Mouse (Mus musculus) midbrain, embryonic 10.5 days (tissue): ENCODE results near the gene Iscu. TPM values are rescaled to one million over a fixed set of nuclear protein-coding genes. Genes with fewer than 3 reads are reported as not detected.
"Not testable (repeated sequence)": the region's sequence is repeated elsewhere in the genome, so short reads cannot be mapped to it uniquely, and the experiment has no call there.

Experiments used
- DNase-seq: peaks from one replicate; pipeline ENCODE4 v3.0.0-alpha.2; 2017; ENCODE audit warnings: low spot score
- H3K27ac ChIP-seq: fragments of 300-500 bp; sonication (generic); replicated peaks from 2 replicates; pipeline ENCODE4 v1.5.1; 2016; ENCODE audit warnings: mild to moderate bottlenecking
- H3K27me3 ChIP-seq: fragments of 300-500 bp; sonication (generic); 2 replicates; pipeline ENCODE4 v1.6.1; 2016; ENCODE audit warnings: low read depth, mild to moderate bottlenecking; ENCODE audit not compliant: poor library complexity, severe bottlenecking
- H3K36me3 ChIP-seq: fragments of 300-500 bp; sonication (generic); 2 replicates; pipeline ENCODE4 v1.6.1; 2016; ENCODE audit warnings: mild to moderate bottlenecking, moderate library complexity
- H3K4me1 ChIP-seq: fragments of 300-500 bp; sonication (generic); 2 replicates; pipeline ENCODE4 v1.6.1; 2016
- H3K4me3 ChIP-seq: fragments of 300-500 bp; sonication (generic); 2 replicates; pipeline ENCODE4 v1.5.1; 2016; ENCODE audit warnings: mild to moderate bottlenecking, moderate library complexity
- H3K9me3 ChIP-seq: fragments of 300-500 bp; sonication (generic); replicated peaks from 2 replicates; pipeline ENCODE4 v1.6.1; 2016; ENCODE audit warnings: mild to moderate bottlenecking
- WGBS: fragments of 180-500 bp; shearing (Covaris S2); methylation state at CpG from one replicate; pipeline ENCODE4 v1.1.7; 2016; 5-methylcytosine and 5-hydroxymethylcytosine counted together
- polyA plus RNA-seq: library from polyadenylated mRNA; unstranded; fragments of >200 nt; fragmentation: Nextera tagmentation; extraction: Ambion mirVana; gene quantifications from 2 replicates; pipeline ENCODE4 v1.2.1, GENCODE M21; 2016

The Iscu gene
- polyA plus RNA-seq, 1 experiment from 2014 or later: 111 TPM

GRCm38 (mm10) chr5:113781875-113782274 is 9.3 kb downstream of the Iscu start:
- H3K36me3 ChIP-seq: peaks cover 18% of the 10 kb centered on the region
- no peak overlapping the region for H3K27ac ChIP-seq
- DNase-seq: no peak
- peaks cover 6% of the 10 kb centered on the region; the same call in 1 of the 2 replicates for H3K9me3 ChIP-seq
- peaks cover 22% of the 10 kb centered on the region for H3K27me3 ChIP-seq
- no peak overlapping the region for H3K4me3 ChIP-seq
- 77% methylated on average over 7 of the region's 7 CpGs for WGBS
- peaks cover 7% of the 10 kb centered on the region for H3K4me1 ChIP-seq

GRCm38 (mm10) chr5:113782624-113783023 is 10.1 kb downstream of the Iscu start:
- Histone ChIP-seq H3K4me3 (no peak overlapping the region), H3K4me1 (peaks cover 7% of the 10 kb centered on the region), H3K27ac (no peak overlapping the region), H3K36me3 (peaks cover 11% of the 10 kb centered on the region), H3K27me3 (peaks cover 22% of the 10 kb centered on the region), H3K9me3 (peaks cover 6% of the 10 kb centered on the region; the same call in 1 of the 2 replicates)
- 89% methylated on average over 7 of the region's 7 CpGs for WGBS
- DNase-seq: no peak

GRCm38 (mm10) chr5:113783581-113784001 is 11.0 kb downstream of the Iscu start:
- Histone ChIP-seq H3K27ac (peak overlapping the region; percentile 56; the same call in 1 of the 2 replicates), H3K27me3 (peaks cover 22% of the 10 kb centered on the region), H3K36me3 (peaks cover 4% of the 10 kb centered on the region; the same call in 1 of the 2 replicates), H3K4me1 (peaks cover 16% of the 10 kb centered on the region), H3K4me3 (no peak overlapping the region), H3K9me3 (peaks cover 6% of the 10 kb centered on the region; the same call in 1 of the 2 replicates)
- DNase-seq: no peak
- 23% methylated on average over 12 of the region's 12 CpGs for WGBS

DNA sequence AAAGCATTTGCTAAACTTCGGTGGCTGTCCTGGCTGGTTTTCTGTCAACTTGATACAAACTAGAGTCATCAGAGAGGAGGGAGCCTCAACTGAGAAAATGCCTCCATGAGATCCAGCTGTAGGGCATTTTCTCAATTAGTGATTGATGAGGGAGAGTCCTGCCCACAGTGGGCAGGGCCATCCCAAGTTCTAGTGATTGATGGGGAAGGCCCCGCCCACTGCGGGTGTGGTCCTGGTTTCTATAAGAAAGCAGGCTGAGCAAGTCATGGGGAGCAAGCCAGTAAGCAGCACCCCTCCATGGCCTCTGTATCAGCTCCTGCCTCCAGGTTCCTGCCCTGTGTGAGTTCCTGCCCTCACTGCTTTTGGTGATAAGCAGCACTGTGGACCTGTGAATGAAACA is 11.6 kb downstream of the Iscu start:
- Histone ChIP-seq H3K4me1 (peaks cover 21% of the 10 kb centered on the region), H3K27me3 (peaks cover 22% of the 10 kb centered on the region)
- H3K4me3 ChIP-seq, H3K36me3 ChIP-seq, DNase-seq, H3K9me3 ChIP-seq, H3K27ac ChIP-seq: not testable (repeated sequence)
- WGBS: 31% methylated on average over 3 of the region's 3 CpGs

DNA sequence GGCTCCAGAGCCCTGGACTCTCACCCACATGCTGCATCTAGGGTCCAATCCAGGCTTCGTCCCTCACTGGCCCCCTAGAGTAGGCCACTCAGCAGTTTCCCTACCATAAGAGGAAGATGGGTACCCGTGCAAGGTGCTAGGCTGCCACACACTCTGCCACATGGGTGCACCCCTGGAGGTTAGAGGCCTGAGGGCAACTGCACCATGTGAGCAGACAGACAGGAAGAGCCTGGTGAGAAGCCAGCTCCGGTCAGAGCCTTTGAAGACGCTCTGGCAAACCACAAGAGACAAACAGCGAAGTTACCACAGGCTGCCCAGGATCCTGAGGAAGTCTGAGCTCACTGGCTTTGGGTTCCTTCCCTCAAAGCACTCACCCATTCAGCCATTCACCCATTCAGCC is 14.4 kb downstream of the Iscu start:
- DNase-seq: no peak
- WGBS: 77% methylated on average over 5 of the region's 5 CpGs
- H3K4me1 ChIP-seq: peaks cover 26% of the 10 kb centered on the region

GRCm38 (mm10) chr5:113788645-113789044 is 16.1 kb downstream of the Iscu start:
- Histone ChIP-seq H3K36me3 (no peaks in the 10 kb centered on the region), H3K4me1 (peaks cover 22% of the 10 kb centered on the region), H3K27ac (peak overlapping the region; percentile 49; the same call in 1 of the 2 replicates), H3K4me3 (no peak overlapping the region), H3K27me3 (peaks cover 9% of the 10 kb centered on the region; the same call in 1 of the 2 replicates), H3K9me3 (no peaks in the 10 kb centered on the region)
- 40% methylated on average over 6 of the region's 6 CpGs for WGBS
- no peak for DNase-seq

More for the DNA sequence above, 14.4 kb downstream of the Iscu start:
- Histone ChIP-seq H3K27ac (no peak overlapping the region), H3K9me3 (no peaks in the 10 kb centered on the region), H3K4me3 (no peak overlapping the region), H3K27me3 (peaks cover 22% of the 10 kb centered on the region), H3K36me3 (no peaks in the 10 kb centered on the region)

- H3K9me3 ChIP-seq: no peaks in the 10 kb centered on the region
- DNase-seq: no peak
- no peak overlapping the region for H3K4me3 ChIP-seq
- 60% methylated on average over 7 of the region's 7 CpGs for WGBS
- peaks cover 4% of the 10 kb centered on the region; the same call in 1 of the 2 replicates for H3K27me3 ChIP-seq
- H3K36me3 ChIP-seq: no peaks in the 10 kb centered on the region
- H3K27ac ChIP-seq: peak overlapping the region; percentile 49
- H3K4me1 ChIP-seq: peaks cover 19% of the 10 kb centered on the region
These were observed 16.7 kb downstream of the Iscu start for GRCm38 (mm10) chr5:113789075-113789788.

DNA sequence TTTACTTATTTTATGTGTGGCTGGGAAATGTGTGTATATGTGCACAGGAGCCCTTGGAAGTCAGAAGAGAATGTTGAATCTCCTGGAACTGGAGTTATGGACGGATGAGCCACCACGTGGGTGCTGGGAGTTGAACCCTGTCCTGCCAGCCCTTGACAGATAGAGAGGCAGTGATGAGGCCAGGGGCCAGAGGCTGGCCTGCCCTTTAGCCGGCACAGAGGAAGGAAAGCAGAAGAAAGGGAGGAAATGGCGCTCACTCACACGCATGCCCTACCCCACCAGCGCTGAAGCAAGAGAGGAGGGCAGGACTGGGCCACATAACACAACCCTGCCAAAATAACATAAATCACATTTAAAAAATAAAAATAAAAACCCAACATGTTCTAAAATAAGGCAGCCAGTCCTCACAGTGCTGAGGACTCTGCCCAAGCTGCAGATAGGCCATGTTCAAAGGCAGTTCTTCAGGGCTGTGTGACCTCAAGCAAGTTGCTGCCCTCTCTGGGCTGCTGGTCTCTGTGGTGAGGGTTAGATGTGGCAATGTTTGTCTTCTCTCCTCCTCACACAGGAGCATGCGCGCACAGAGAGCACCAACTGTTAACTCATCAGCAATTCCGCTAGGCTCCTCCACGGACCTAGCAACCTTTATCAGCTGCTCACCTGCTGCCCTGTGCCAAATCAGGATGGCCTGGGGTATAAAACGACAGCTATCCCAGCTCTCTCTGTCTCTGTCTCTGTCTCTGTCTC is 18.1 kb downstream of the Iscu start:
- Histone ChIP-seq H3K4me3 (no peak overlapping the region), H3K36me3 (no peaks in the 10 kb centered on the region), H3K27ac (no peak overlapping the region), H3K9me3 (no peaks in the 10 kb centered on the region), H3K4me1 (peaks cover 19% of the 10 kb centered on the region), H3K27me3 (peaks cover 8% of the 10 kb centered on the region; the same call in 1 of the 2 replicates)
- 75% methylated on average over 11 of the region's 11 CpGs for WGBS
- DNase-seq: no peak

DNA sequence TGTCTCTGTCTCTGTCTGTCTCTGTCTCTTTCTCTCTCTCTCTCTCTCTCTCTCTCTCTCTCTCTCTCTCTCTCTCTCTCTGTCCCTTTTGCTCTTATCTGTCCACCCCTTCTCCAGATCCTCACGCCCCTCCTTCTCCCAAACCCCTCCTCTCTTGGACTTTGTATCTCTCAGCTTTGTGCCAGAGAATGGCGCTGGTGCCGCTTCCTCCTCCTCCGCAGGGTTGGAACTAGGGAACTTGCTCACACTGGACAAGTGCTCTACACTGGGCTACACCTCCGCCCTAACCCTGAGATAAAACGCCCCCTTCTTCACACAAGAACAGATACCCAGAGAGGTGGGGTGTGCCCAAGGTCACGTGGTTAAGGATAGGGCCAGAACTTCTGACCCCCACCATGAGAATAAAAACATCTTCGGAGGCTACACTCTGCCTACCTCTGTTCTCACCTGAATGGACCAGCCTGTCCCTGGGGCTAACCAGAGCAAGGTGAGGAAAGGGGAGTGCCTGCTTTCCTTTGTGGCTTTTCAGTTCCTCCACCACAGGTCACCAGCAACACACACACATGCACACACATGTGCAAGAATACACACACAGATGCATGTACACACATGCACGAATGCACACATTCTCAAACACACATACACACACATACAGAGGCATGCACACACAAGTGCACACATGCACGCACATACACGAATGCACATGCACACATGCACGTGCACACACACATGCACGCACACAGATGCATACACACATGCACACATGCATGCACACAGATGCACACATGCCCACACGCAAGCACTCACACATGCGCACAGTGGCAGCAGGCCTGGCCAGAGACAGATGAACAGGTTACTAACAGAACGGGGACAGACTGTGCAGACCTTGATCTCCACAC is 18.9 kb downstream of the Iscu start:
- H3K4me3 ChIP-seq: no peak overlapping the region
- H3K4me1 ChIP-seq: peaks cover 26% of the 10 kb centered on the region
- 88% methylated on average over 16 of the region's 16 CpGs for WGBS
- no peaks in the 10 kb centered on the region for H3K36me3 ChIP-seq
- DNase-seq: no peak
- no peak overlapping the region for H3K27ac ChIP-seq
- no peaks in the 10 kb centered on the region for H3K9me3 ChIP-seq
- H3K27me3 ChIP-seq: peaks cover 15% of the 10 kb centered on the region; the same call in 1 of the 2 replicates

DNA sequence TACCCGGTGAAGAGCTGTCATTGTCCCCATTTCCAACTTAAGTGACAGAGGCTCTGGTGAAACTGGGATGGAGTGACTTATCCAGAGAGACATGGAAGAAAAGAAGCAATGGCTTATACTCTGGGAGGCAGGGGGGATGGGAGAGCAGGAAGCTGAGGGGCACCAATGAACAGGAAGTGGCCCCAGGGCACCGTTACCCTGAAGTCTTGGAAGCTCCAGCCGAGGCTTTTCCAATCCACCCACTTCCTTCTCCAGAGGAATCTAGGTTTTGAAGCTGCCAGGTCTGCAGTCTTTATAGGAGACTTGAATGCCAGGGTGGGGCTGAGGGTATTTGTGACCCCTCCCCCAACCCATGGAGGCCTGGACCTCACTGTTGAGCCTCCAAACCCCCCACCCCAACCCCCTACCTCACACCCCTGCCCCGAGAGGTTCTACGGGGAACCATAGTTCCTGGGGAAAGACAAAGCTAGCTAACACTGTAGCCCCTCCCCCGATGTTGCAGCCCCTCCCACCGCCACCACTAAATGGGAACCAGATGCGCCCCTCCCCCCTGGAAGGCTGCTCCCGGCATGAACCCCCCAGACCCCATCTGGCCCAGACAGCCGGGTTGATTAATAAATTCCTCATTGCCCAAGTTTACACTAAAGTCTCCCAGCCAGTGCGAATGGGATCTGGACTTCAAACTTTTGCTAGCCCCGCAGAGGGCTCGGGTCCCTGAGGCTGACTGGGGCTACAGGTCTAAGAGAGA is 24.0 kb downstream of the Iscu start:
- Histone ChIP-seq H3K27me3 (peaks cover 53% of the 10 kb centered on the region), H3K9me3 (no peaks in the 10 kb centered on the region), H3K27ac (peak overlapping the region; percentile 50), H3K4me3 (peak overlapping the region; percentile 25), H3K36me3 (no peaks in the 10 kb centered on the region), H3K4me1 (peaks cover 41% of the 10 kb centered on the region)
- WGBS: 11% methylated on average over 13 of the region's 13 CpGs
- DNase-seq: peak; percentile 57

GRCm38 (mm10) chr5:113797149-113797882 is 24.8 kb downstream of the Iscu start:
- DNase-seq: no peak
- Histone ChIP-seq H3K4me1 (peaks cover 41% of the 10 kb centered on the region), H3K4me3 (peak overlapping the region; percentile 25; the same call in 1 of the 2 replicates)

More at GRCm38 (mm10) chr5:113797149-113797882, 24.8 kb downstream of the Iscu start:
- H3K27ac ChIP-seq: peak overlapping the region; percentile 50
- H3K36me3 ChIP-seq: no peaks in the 10 kb centered on the region
- WGBS: 15% methylated on average over 19 of the region's 19 CpGs
- H3K27me3 ChIP-seq: peaks cover 53% of the 10 kb centered on the region
- H3K9me3 ChIP-seq: no peaks in the 10 kb centered on the region
